Mouse (Mus musculus): ENCODE data around the gene Ldlrap1. TPM values are rescaled to one million over a fixed set of nuclear protein-coding genes. Genes with fewer than 3 reads are reported as not detected.

Ldlrap1 gene
- polyA plus RNA-seq, 1 experiment = 45.9 TPM

DNA sequence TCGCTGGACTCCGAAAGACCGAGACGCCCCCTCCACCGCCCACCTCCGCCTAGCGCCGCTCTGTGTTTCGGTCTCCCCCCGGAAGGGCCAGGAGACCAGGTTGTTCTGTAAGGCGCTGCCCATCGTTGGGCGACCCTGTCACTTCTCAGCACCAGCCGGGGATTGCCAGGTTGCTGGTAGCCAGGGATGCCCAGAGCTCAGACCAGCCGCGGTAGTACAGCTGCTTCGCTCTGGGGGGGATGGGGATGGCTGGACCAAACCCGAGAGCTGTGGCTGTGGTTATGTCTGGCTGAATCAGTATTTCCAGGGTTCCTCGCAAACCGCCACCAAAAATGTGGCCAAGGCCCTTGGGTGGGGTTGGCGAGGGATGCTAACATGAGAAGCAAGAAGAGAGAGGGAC, 63.2 kb downstream of the Ldlrap1 start:
- Histone ChIP-seq H3K27ac (ENCODE audit: control insufficient read depth, insufficient read depth, low read depth, low read length, poor library complexity) (no peak overlapping the region; the same call in 1 of the 2 replicates), H3K4me1 (ENCODE audit: control insufficient read depth, insufficient read depth, low read length) (peaks cover 2% of the 10 kb centered on the region; the same call in 1 of the 2 replicates), H3K4me3 (replicated peaks; ENCODE audit: control insufficient read depth, low read depth, low read length) (peak overlapping the region; percentile 50)
- no peak for TF ChIP-seq POLR2A (IDR thresholded peaks at IDR 0.05; ENCODE audit: borderline replicate concordance, control insufficient read depth, low read depth, low read length)
- no peak for TF ChIP-seq CTCF (IDR thresholded peaks at IDR 0.05; ENCODE audit: control insufficient read depth, insufficient read depth, low read length)
- WGBS = 2% methylated on average over 21 of the region's 21 CpGs

DNA sequence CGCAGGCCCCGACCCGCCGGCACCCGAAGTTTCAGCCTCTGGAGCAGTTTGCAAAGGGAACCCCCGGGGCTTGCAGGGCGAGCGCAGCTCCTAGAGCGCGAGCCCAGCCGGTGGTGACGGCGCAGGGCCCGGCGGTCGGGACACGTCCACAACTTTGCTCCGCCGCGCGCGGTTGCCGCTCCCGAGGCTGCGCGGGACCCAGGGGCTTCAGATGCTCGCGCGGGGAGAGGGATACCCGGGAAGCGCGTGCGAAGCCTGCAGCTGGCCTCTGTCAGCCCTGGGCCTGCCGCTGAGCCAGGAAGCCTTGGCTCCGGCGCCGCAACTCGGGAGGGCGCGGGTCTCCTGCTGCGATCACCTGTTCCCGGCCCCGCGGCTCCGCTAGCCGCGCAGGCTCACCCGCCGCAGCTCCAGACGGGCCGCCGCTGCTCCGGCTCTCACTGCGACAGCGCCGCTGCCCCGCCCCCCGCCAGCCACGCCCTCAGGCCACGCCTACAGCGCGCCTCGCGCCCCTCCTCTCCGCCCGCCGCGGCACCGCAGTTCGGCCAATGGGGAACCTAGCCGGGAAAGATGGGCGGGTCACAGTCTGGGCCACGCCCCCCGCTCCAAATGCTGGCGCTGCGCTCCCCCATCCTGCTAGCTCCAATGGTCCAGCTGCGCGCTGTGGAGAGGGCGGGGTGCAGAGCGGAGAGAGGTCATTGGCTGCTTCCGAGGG, 63.8 kb downstream of the Ldlrap1 start, which contains the start of gene Man1c1:
Gene Man1c1 (minus strand): TSS at position 456 of the 712 bp plus-strand sequence.
- H3K4me1 ChIP-seq (ENCODE audit: control insufficient read depth, insufficient read depth, low read length) = peaks cover 2% of the 10 kb centered on the region; the same call in 1 of the 2 replicates
- TF ChIP-seq CTCF (IDR thresholded peaks at IDR 0.05; ENCODE audit: control insufficient read depth, insufficient read depth, low read length) (no peak), POLR2A (IDR thresholded peaks at IDR 0.05; ENCODE audit: borderline replicate concordance, control insufficient read depth, low read depth, low read length) (peak; percentile 55; the same call in 1 of the 2 replicates)
- H3K27ac ChIP-seq (ENCODE audit: control insufficient read depth, insufficient read depth, low read depth, low read length, poor library complexity) = peak within 1 kb of the TSS; percentile 80
- peak within 1 kb of the TSS; percentile 68 for H3K4me3 ChIP-seq (replicated peaks; ENCODE audit: control insufficient read depth, low read depth, low read length)
- WGBS = under 1% methylated on average over 78 of the region's 81 CpGs

DNA sequence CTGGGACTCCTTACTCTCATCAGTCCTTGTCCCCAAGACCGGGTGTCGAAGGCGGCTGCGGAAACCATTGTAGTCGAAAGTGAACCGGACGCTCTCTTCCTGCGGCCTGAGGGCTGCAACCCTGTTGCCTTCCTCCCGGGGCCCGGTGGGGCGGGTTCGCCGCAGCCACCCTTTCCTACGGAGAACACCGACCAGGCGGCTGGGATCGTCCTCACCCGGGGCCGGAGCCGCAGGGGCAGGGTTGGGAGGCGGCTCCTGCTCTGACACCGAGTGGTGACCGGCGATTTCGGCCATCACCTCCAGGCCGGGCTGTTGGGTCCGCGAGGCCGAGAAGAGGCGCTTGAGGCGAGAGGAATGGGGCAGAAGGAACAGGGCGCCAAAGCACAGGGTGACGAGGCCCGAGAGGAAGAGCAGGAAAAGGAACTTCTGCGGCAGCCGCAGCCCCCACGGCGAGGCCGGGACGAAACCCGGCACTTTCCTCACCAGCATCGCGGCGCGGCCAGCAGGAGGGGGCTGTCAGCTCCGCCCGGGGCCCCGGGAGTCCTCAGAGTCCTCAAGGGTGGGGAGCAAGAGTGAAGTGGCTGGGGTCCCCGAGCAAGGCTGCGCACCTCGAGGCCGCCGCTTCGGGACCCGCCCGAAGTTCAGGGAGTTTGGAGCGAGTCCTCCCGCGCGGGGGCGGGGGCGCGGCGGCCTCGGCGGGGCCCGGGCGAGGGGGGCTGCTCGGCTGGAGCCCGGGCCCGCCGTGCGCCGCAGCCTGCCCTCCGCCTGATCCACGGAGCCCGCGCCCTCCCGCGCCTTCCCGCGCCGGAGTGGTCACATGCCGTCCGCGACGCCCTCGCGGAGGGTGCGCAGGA, 64.6 kb downstream of the Ldlrap1 start:
- WGBS = under 1% methylated on average over 90 of the region's 90 CpGs
- Histone ChIP-seq H3K4me3 (replicated peaks; ENCODE audit: control insufficient read depth, low read depth, low read length) (peak overlapping the region; percentile 68), H3K4me1 (ENCODE audit: control insufficient read depth, insufficient read depth, low read length) (peaks cover 2% of the 10 kb centered on the region; the same call in 1 of the 2 replicates), H3K27ac (ENCODE audit: control insufficient read depth, insufficient read depth, low read depth, low read length, poor library complexity) (peak overlapping the region; percentile 80)
- no peak for TF ChIP-seq CTCF (IDR thresholded peaks at IDR 0.05; ENCODE audit: control insufficient read depth, insufficient read depth, low read length)
- TF ChIP-seq POLR2A (IDR thresholded peaks at IDR 0.05; ENCODE audit: borderline replicate concordance, control insufficient read depth, low read depth, low read length) = no peak

DNA sequence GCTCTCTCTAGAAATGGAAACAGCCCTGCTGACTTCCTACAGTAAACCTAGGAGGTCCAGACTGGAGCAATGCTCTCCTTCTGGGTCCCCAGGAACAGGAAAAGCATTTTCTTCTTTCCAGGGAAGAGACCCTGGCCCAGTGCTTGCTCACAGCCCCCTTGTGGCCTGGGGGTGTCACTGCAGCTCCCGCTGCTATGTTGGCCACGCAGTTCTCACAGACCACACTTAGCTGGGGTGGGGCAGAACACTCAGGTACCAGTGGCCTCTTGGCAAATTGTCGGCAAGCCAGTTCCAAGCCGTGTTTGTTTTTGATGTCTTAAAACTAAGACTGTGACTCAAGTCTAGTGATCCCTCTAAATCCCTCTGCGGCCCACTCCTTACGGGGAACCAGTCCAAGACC, 65.9 kb downstream of the Ldlrap1 start:
- no peak overlapping the region for H3K27ac ChIP-seq (ENCODE audit: control insufficient read depth, insufficient read depth, low read depth, low read length, poor library complexity)
- WGBS = 27% methylated on average over 6 of the region's 6 CpGs
- TF ChIP-seq CTCF (IDR thresholded peaks at IDR 0.05; ENCODE audit: control insufficient read depth, insufficient read depth, low read length) = peak; percentile 87
- no peak for TF ChIP-seq POLR2A (IDR thresholded peaks at IDR 0.05; ENCODE audit: borderline replicate concordance, control insufficient read depth, low read depth, low read length)
- peak overlapping the region; percentile 8 for H3K4me3 ChIP-seq (replicated peaks; ENCODE audit: control insufficient read depth, low read depth, low read length)
- H3K4me1 ChIP-seq (ENCODE audit: control insufficient read depth, insufficient read depth, low read length) = peaks cover 2% of the 10 kb centered on the region; the same call in 1 of the 2 replicates

DNA sequence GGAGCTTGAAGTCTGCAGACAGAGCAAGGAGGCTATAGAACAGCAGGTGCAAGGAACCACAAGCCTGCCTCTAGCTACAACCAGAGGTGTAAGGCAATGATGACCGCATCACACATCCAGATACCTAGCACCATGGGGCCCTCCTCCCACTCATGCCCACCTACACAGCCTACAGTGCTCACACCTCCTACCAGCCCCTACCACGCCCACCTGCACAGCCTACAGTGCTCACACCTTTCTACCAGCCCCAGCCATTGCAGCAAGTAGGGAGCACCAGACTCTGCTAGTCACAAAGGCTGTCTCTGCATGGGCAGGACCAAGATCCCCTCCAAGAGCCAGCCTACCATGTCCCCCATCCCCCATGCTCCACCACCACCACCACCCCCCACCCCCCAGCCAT, 66.9 kb downstream of the Ldlrap1 start:
- TF ChIP-seq POLR2A (IDR thresholded peaks at IDR 0.05; ENCODE audit: borderline replicate concordance, control insufficient read depth, low read depth, low read length) (no peak), CTCF (IDR thresholded peaks at IDR 0.05; ENCODE audit: control insufficient read depth, insufficient read depth, low read length) (no peak)
- Histone ChIP-seq H3K27ac (ENCODE audit: control insufficient read depth, insufficient read depth, low read depth, low read length, poor library complexity) (no peak overlapping the region), H3K4me3 (replicated peaks; ENCODE audit: control insufficient read depth, low read depth, low read length) (no peak overlapping the region), H3K4me1 (ENCODE audit: control insufficient read depth, insufficient read depth, low read length) (peaks cover 5% of the 10 kb centered on the region; the same call in 1 of the 2 replicates)
- WGBS = 77% methylated on average over 2 of the region's 2 CpGs

DNA sequence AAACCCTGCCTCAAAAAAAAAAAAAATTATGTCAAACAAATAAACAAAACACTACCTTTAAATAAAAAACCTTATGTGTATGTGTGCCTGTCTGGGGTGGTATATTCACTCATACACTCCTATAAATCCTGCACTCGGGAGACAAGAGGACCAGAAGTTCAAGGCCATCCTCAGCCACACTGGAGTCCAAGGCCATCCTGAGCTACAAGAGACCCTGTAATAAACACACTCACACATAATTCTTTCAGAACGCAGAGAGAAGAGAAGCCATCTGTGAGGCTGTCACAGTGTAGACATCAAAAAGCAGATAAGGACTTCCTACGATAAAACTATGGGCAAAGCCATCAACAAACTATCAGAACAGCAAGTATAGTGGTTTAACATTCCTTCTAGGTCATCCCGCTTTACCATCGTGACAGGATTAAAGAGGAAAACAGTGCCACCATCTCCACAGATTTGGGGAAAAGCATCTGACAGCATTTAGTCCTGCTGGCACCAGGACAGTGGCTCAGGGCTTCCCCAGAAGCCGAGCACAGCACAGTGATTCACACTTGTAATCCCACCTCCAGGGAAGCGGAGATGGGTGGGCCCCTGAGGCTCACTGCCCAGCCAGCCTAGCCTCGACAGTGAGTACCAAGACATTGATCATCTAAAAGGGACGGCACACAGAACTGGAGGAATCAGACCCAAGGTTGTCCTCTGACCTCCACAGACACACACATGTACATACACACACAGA, 74.5 kb downstream of the Ldlrap1 start:
- H3K4me3 ChIP-seq (replicated peaks; ENCODE audit: control insufficient read depth, low read depth, low read length) = no peak overlapping the region
- 78% methylated on average over 9 of the region's 9 CpGs for WGBS
- TF ChIP-seq CTCF (IDR thresholded peaks at IDR 0.05; ENCODE audit: control insufficient read depth, insufficient read depth, low read length) (no peak), POLR2A (IDR thresholded peaks at IDR 0.05; ENCODE audit: borderline replicate concordance, control insufficient read depth, low read depth, low read length) (no peak)

DNA sequence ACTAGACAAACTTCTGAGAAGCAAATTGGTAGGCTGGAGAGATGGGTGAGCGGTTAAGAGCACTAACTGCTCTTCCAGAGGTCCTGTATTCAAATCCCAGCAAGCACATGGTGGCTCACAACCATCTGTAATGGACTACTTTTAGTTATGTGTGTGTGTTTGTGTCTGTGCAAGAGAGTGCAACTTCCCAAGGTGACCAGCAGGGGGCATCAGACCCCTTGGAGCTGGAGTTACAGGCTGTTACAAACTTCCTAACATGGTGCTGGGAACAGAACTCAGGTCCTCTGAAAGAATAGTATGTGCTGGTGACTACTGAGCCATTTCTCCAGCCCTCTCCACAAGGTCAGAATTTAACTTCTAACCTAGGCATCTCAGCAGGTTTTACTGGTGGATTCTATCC, 75.4 kb downstream of the Ldlrap1 start:
- TF ChIP-seq POLR2A (IDR thresholded peaks at IDR 0.05; ENCODE audit: borderline replicate concordance, control insufficient read depth, low read depth, low read length) (no peak), CTCF (IDR thresholded peaks at IDR 0.05; ENCODE audit: control insufficient read depth, insufficient read depth, low read length) (no peak)
- no peak overlapping the region for H3K27ac ChIP-seq (ENCODE audit: control insufficient read depth, insufficient read depth, low read depth, low read length, poor library complexity)
- peaks cover 3% of the 10 kb centered on the region; the same call in 1 of the 2 replicates for H3K4me1 ChIP-seq (ENCODE audit: control insufficient read depth, insufficient read depth, low read length)
- WGBS = 91% methylated on average over 1 of the region's 1 CpGs
- no peak overlapping the region for H3K4me3 ChIP-seq (replicated peaks; ENCODE audit: control insufficient read depth, low read depth, low read length)

More for the DNA sequence above, 74.5 kb downstream of the Ldlrap1 start:
- Histone ChIP-seq H3K27ac (ENCODE audit: control insufficient read depth, insufficient read depth, low read depth, low read length, poor library complexity) (no peak overlapping the region), H3K4me1 (ENCODE audit: control insufficient read depth, insufficient read depth, low read length) (peaks cover 3% of the 10 kb centered on the region; the same call in 1 of the 2 replicates)

Other genes with a start within 250 kb of the Ldlrap1 start
- gene Mtfr1l, start 232.6 kb downstream of the Ldlrap1 start, polyA plus RNA-seq (2011; ENCODE audit: insufficient read depth, insufficient read length, low replicate concordance, missing spikeins) = 35.3 and 57.2 TPM in 2 replicates
- 7.1 and 8.4 TPM in 2 replicates for gene Selenon, start 215.9 kb downstream of the Ldlrap1 start, polyA plus RNA-seq (2011; ENCODE audit: insufficient read depth, insufficient read length, low replicate concordance, missing spikeins)
- 2.7 and 7.3 TPM in 2 replicates for gene Man1c1, start 63.7 kb downstream of the Ldlrap1 start, polyA plus RNA-seq (2011; ENCODE audit: insufficient read depth, insufficient read length, low replicate concordance, missing spikeins)
- gene Maco1, start 85.3 kb upstream of the Ldlrap1 start, polyA plus RNA-seq (2011; ENCODE audit: insufficient read depth, insufficient read length, low replicate concordance, missing spikeins) = 17.6 and 24.3 TPM in 2 replicates
- 147 and 211 TPM in 2 replicates for gene Rhd, start 96.5 kb upstream of the Ldlrap1 start, polyA plus RNA-seq (2011; ENCODE audit: insufficient read depth, insufficient read length, low replicate concordance, missing spikeins)
- gene Tmem50a, start 147.0 kb upstream of the Ldlrap1 start, polyA plus RNA-seq (2011; ENCODE audit: insufficient read depth, insufficient read length, low replicate concordance, missing spikeins) = 103 and 127 TPM in 2 replicates
- 590 and 975 TPM in 2 replicates for gene Rsrp1, start 155.6 kb upstream of the Ldlrap1 start, polyA plus RNA-seq (2011; ENCODE audit: insufficient read depth, insufficient read length, low replicate concordance, missing spikeins)
- 113 and 165 TPM in 2 replicates for gene Syf2, start 162.9 kb upstream of the Ldlrap1 start, polyA plus RNA-seq (2011; ENCODE audit: insufficient read depth, insufficient read length, low replicate concordance, missing spikeins)